Comparison of ENCODE assay signal across 8 mouse cellular contexts in the genomic region with DNA sequence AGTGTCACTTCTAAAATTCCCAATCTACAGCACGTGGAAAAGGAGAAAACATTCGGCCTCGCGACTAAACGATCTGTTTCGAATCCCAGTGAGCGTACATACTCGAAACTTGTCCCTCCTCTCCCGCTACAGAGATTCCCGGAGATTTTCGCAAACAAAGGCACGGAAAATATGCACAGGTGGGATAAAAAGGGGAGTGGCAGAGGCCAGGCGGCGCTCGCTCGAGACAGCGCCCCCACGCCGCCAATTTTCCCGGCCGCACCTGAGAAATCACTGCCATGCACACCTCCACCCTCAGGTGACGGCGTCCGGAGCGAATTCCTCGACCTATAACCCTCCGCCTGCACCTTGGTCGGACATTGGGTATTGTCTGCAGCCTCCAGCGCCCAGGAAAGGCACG. TPM values are rescaled to one million over a fixed set of nuclear protein-coding genes. Genes with fewer than 3 reads are reported as not detected.
DNase-seq lines count a peak whose midpoint lies in the region; ATAC-seq and TF ChIP-seq lines count a peak whose summit lies in the region.

No protein-coding gene starts in this region.

- no peaks in the 10 kb centered on the region for H3K9me3 ChIP-seq in stomach, embryonic 14.5 days (ENCODE audit: control insufficient read depth, low read depth, low read length)

- 6% methylated on average over 30 of the region's 30 CpGs for WGBS in spleen, adult 2 months
- 6% methylated on average over 27 of the region's 30 CpGs for WGBS in macrophage (ENCODE audit: missing documents)
- WGBS in stomach, embryonic 14.5 days: under 1% methylated on average over 30 of the region's 30 CpGs

- H3K27ac ChIP-seq in spleen, adult 2 months (ENCODE audit: insufficient read depth, low read length): no peak overlapping the region
- no peak overlapping the region for H3K27ac ChIP-seq in macrophage
- H3K27ac ChIP-seq in stomach, embryonic 14.5 days (ENCODE audit: low read length): peak overlapping the region; percentile 99

- H3K4me1 ChIP-seq in spleen, adult 2 months (ENCODE audit: control insufficient read depth, insufficient read depth, insufficient read length): peaks cover 8% of the 10 kb centered on the region
- H3K4me1 ChIP-seq in stomach, embryonic 14.5 days (ENCODE audit: control insufficient read depth, insufficient read depth, low read length): peaks cover 14% of the 10 kb centered on the region

- DNase-seq in spleen, adult 2 months (ENCODE audit: low read depth in 1 of 2, low spot score in 2 of 2): no peak
- DNase-seq in spleen, postnatal 14 days (ENCODE audit: low spot score in 2 of 2): no peak
- DNase-seq in cerebellum, postnatal 36 days: peak; percentile 29 to 45
- peak; percentile 26 to 41 for DNase-seq in heart, postnatal 10 days
- DNase-seq in kidney, postnatal 4 days: peak; percentile 69 to 80
- no peak for DNase-seq in gastrocnemius, postnatal 14 days

- no peaks in the 10 kb centered on the region for H3K36me3 ChIP-seq in spleen, adult 2 months (ENCODE audit: control insufficient read depth, insufficient read depth, low read length)
- H3K36me3 ChIP-seq in macrophage (ENCODE audit: inconsistent target): no peaks in the 10 kb centered on the region
- H3K36me3 ChIP-seq in stomach, embryonic 14.5 days (ENCODE audit: control insufficient read depth, insufficient read depth, low read length): no peaks in the 10 kb centered on the region

- no peak for TF ChIP-seq POLR2A in spleen, adult 2 months (IDR thresholded peaks at IDR 0.05; ENCODE audit: low read depth, low read length)

- peak overlapping the region; percentile 99 for H3K9ac ChIP-seq in stomach, embryonic 14.5 days (replicated peaks; ENCODE audit: low read depth, low read length)

- TF ChIP-seq CTCF in spleen, adult 2 months (IDR thresholded peaks at IDR 0.05; ENCODE audit: extremely low read depth, insufficient read depth, insufficient read length, insufficient replicate concordance): no peak

- intact Hi-C loops in heart, postnatal 10 days (cut with DNase I): loop anchor here (5.0 kb wide), 1 partner anchor 111 kb away; no protein-coding TSS in a partner anchor
- intact Hi-C loops in gastrocnemius, postnatal 14 days (cut with DNase I; ENCODE audit: low total_unique reads): loop anchor here (10.0 kb wide), 1 partner anchor 104 kb away; no protein-coding TSS in a partner anchor

- peak; percentile 21; the same call in 1 of the 2 replicates for ATAC-seq in stomach, embryonic 14.5 days (ENCODE audit: insufficient number of reproducible peaks, insufficient read depth, low FRiP score, low read depth)

- H3K79me2 ChIP-seq in macrophage (ENCODE audit: inconsistent target): peaks cover 53% of the 10 kb centered on the region

- peak overlapping the region; percentile 62 for H3K4me2 ChIP-seq in stomach, embryonic 14.5 days (replicated peaks; ENCODE audit: low read depth, low read length)

- H3K27me3 ChIP-seq in spleen, adult 2 months (ENCODE audit: control insufficient read depth, insufficient read depth, low read length): peaks cover 16% of the 10 kb centered on the region
- no peaks in the 10 kb centered on the region for H3K27me3 ChIP-seq in stomach, embryonic 14.5 days (ENCODE audit: control insufficient read depth, insufficient read depth, low read length)

- peak overlapping the region; percentile 58 for H3K4me3 ChIP-seq in spleen, adult 2 months (ENCODE audit: extremely low read depth, insufficient read depth, insufficient read length)
- H3K4me3 ChIP-seq in macrophage (ENCODE audit: inconsistent target): peak overlapping the region; percentile 53
- peak overlapping the region; percentile 95 for H3K4me3 ChIP-seq in stomach, embryonic 14.5 days (ENCODE audit: low read depth, low read length)

RNA-seq across cellular contexts. Expression of gene Fnbp1l, which starts 1.1 kb away (rescaled TPM):
- polyA plus RNA-seq in spleen, adult 2 months (2012; rRNA removed): 1.1 and 1.3 TPM in 2 replicates
- total RNA-seq in heart, postnatal 10 days (2021): 10 to 100 TPM; 49.0 to 52.7 TPM
- total RNA-seq in macrophage (2018; cell fraction: chromatin; rRNA removed): 100 to 1,000 TPM in 12 of 26 experiments, 10 to 100 TPM in 14; 15.8 to 857 (median 83.1) TPM
- total RNA-seq in macrophage (2018; cell fraction: cytosol; rRNA removed): 100 to 1,000 TPM in 2 of 26 experiments, 10 to 100 TPM in 15, 1 to 10 TPM in 9; 6.9 to 147 (median 31.3) TPM
- total RNA-seq in macrophage (2018; cell fraction: nucleus; rRNA removed): 100 to 1,000 TPM in 11 of 26 experiments, 10 to 100 TPM in 15; 17.1 to 835 (median 90.7) TPM
- 7.9 to 12.5 TPM (median 11.0 TPM) in 3 replicates for polyA plus RNA-seq in macrophage (2018)
- polyA plus RNA-seq in stomach, embryonic 14.5 days (2014; fragmentation: Nextera tagmentation; extraction: Ambion mirVana): 79.6 and 84.7 TPM in 2 replicates
- total RNA-seq in gastrocnemius, postnatal 14 days (2021): 10 to 100 TPM; 11.3 to 11.8 TPM

Comparison
In these comparisons a context has a peak if more than half of its experiments do, and no peak if none do; other contexts are left out.
1. DNase-seq: peak in cerebellum, postnatal 36 days (2 of 2), heart, postnatal 10 days (2 of 2) and kidney, postnatal 4 days (2 of 2); none in spleen, adult 2 months (0 of 2), spleen, postnatal 14 days (0 of 2) and gastrocnemius, postnatal 14 days (single experiment).
2. Peak in every context shown above with its lines, with median percentiles within 50 percentile points of each other: H3K4me3 ChIP-seq.